Mouse (Mus musculus) gastrocnemius, postnatal 10 days (tissue): ENCODE data around the gene Slc25a43. TPM values are rescaled to one million over a fixed set of nuclear protein-coding genes. Genes with fewer than 3 reads are reported as not detected.
"Not testable (repeated sequence)": the region's sequence is repeated elsewhere in the genome, so short reads cannot be mapped to it uniquely, and the experiment has no call there.

Experiments used
- DNase-seq: peaks from one replicate; pipeline ENCODE4 v3.0.0; 2021; ENCODE audit warnings: mixed read lengths
- total RNA-seq, 2 experiments: library from RNA; stranded (reverse); gene quantifications; 2 replicates each; pipeline ENCODE4 v1.2.3; 2021

The Slc25a43 gene
- total RNA-seq, 2 experiments from 2014 or later = 0.40 to 0.41 TPM

GRCm38 (mm10) chrX:36789360-36789759 lies 45.9 kb downstream of the Slc25a43 start:
- no peak for DNase-seq

DNA sequence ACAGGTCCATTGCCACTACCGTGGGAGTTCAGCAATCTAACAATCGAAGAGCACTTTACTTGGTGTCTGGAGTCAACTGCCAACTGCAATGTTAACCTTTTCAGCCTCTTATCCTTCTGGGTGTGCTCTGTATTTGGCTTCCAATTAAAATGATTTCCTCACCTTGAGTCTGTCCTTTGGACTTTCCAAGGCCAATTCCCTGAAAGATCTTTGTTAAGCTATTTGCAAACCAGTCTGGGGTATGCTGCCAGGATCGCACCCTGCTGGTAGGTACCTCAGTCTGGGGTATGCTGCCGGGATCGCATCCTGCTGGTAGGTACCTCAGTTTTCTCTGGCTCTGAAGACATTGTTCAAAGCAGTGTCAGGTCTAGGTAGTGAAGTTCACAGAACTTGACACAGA lies 51.1 kb downstream of the Slc25a43 start:
- no peak for DNase-seq

- DNase-seq = peak; percentile 81
Observed at GRCm38 (mm10) chrX:36795424-36796162, 52.1 kb downstream of the Slc25a43 start, which contains the start of gene Slc25a5. TSS of gene Slc25a5 (plus strand) at chrX:36795651.

DNA sequence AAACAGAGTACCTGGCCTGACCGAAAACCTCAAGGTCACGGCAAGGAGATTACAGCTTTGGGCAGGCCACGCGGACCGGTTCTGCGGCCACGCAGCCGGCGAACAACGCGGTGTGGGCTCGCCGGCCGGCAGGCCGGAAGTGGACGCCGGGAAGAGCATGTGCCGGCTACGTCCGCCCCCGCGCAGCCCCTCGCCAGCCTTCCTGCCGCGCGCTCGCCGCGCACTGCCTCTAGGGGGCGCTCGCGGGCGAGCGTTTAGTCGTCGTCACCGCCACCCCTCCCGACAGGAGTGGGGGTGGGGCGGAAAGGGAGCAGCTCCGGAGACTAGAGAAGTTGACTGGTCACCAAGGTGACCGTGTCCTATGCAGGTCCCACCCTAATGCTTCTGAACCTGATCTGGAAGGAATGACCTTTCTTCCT lies 52.7 kb downstream of the Slc25a43 start:
- peak; percentile 86 for DNase-seq

DNA sequence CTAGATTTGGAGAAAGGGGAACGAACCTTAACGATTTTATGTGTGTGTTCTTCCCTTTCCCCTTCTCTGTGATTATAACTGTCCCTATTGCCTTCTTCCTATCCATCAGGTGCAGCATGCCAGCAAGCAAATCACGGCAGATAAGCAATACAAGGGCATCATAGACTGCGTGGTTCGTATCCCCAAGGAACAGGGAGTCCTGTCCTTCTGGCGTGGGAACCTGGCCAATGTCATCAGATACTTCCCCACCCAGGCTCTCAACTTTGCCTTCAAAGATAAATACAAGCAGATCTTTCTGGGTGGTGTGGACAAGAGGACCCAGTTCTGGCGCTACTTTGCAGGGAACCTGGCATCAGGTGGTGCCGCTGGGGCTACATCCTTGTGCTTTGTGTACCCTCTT lies 53.3 kb downstream of the Slc25a43 start:
- not testable (repeated sequence) for DNase-seq

DNA sequence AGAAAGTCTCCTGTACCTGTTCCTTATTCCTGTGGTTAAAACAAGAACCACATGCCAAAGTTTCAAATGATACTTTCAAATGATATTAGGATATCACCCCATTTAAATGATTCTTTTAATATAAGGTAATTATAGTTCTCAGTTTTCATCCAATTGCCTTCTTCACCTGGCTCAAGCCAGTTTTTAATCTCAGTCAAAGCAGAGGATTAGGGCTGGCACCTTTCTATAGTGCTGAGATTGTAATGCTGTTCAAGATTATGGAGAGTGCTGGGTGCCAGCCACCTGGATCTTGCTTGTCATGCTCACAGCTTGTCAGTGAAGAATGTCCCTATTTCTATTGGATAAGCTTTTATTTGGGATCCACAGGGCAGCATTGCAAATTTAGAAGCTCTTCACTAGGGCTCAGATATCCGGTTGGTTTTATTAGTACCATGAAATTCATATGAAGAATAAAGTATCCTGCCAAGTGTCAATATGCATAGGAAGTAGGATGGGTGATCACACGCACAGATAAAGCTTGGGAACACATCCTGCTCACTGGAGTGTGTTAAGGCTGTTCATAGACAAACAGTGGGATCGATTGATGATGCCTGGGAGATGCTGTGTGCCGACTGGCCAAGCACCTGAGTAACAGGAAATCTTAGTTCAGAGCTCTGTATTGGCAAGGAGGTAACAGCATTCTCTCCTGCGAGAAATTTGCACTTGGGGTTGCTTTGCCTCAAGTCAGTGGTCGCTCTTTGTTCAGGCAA lies 55.8 kb downstream of the Slc25a43 start:
- no peak for DNase-seq

- DNase-seq = no peak
Observed at GRCm38 (mm10) chrX:36803189-36803588, 59.7 kb downstream of the Slc25a43 start.

- DNase-seq = peak; percentile 18
Observed at GRCm38 (mm10) chrX:36804196-36804595, 60.7 kb downstream of the Slc25a43 start.

GRCm38 (mm10) chrX:36805466-36806235 lies 62.2 kb downstream of the Slc25a43 start:
- no peak for DNase-seq

GRCm38 (mm10) chrX:36807360-36808317 lies 64.2 kb downstream of the Slc25a43 start:
- DNase-seq = peak; percentile 81

DNA sequence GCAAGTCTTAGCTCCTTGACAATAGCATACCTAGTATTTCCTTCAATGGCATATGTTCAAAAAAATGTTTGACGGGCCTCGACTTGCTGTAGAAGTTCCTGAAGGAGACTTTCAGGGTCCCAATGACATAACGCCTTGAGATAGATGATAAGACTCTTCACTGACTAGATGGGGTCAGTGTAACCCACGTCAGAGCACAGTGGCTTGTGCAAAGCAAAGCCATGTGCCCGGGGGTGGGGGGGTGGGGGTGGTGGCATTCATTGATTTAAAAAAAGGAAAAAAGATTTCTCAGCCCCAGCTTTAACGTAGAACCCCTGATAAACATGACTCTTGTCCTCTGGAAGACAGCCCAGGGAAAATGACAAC lies 64.8 kb downstream of the Slc25a43 start:
- DNase-seq = no peak

GRCm38 (mm10) chrX:36811377-36811776 lies 67.9 kb downstream of the Slc25a43 start:
- DNase-seq = peak; percentile 15

DNA sequence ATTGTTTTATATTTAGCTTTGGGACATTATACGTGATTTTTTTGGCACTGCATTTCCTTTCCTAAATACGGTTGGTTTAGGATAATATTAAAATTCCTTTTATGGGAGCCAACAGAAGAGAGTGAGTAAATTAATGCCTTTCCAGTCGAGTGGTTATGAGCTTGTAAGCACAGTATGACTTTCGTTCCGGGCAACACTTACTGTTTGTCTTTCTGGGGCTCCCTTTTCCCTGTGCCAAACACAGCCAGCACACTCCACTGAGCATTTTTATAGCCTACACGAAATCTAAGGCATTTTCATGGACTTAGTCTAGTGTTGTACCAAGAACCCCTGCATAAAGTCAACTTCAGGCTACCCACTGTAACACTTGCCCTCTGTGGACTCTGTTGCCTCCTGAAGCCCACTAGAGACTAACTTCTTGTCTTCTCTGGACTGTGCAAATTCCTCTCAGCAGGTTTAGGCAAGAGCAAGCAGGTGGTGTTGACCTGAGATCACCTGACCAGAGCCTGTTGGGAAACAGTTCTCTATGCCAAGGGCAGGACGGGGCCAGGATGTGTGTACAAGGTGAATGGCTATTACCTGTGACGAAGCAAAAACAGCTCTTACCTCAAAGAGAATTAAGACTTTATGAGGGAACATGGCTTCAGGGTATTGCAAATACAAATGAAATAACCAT lies 70.8 kb downstream of the Slc25a43 start:
- DNase-seq = no peak

DNA sequence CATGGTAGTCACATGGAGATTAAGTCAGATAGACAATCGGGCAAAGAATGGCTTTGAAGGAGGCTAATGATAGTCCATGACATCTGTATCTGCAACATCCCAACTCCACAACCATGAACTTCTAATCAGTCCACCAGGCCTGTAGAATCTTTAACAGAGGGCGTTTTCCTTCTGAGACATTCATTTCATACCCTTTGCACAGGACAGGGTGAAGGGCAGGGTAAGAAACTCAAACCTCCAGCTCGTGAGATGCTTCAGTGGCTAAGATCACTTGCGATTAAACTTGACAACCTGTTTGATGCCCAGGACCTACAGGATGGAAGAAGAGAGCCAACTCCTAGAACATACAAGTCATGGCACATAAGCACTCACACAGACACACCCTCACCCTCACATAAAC lies 71.6 kb downstream of the Slc25a43 start:
- no peak for DNase-seq

DNA sequence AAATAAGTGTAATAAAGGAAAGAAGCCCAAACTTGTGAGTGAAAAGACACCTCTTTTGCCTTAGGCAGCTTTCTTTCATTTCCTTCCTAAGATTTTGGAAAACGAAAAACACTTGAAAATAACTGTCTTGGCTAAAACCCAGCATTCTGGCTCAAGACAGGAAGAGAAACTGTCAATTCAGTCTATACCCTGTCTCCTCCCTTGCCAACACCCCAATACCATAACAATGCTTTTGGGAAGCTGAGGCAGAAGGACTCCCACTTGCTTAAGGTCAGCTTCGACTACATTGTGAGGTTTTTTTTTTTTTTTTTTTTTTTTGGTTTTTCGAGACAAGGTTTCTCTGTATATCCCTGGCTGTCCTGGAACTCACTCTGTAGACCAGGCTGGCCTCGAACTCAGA lies 72.0 kb downstream of the Slc25a43 start:
- DNase-seq = no peak

- DNase-seq = no peak
Observed at GRCm38 (mm10) chrX:36816368-36816899, 73.0 kb downstream of the Slc25a43 start.

DNA sequence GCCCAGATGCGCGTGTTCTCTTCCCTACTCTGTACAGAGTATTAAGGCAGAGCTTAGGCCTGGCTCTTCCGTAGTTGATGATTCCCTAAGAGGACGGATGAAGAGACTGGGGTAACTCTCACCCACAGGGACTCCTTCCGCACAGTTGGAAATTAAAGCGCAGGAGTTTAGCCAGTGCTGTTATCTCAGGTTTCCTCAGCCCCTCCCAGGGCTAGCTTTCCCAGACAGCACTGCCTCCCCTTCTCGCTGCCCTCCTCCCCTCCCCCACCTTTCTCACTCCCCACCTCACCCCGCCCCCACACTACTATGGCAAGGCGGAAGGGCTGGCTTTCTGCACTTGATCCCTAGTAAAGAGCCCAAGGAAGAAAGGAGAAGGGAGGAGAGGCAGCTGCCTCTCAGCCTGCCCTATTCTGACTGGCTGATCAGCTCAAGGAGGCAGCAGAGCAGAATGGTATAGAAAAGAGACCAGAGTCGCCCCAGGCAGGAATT lies 73.5 kb downstream of the Slc25a43 start:
- no peak for DNase-seq

GRCm38 (mm10) chrX:36819575-36819974 lies 76.1 kb downstream of the Slc25a43 start:
- DNase-seq = no peak

DNA sequence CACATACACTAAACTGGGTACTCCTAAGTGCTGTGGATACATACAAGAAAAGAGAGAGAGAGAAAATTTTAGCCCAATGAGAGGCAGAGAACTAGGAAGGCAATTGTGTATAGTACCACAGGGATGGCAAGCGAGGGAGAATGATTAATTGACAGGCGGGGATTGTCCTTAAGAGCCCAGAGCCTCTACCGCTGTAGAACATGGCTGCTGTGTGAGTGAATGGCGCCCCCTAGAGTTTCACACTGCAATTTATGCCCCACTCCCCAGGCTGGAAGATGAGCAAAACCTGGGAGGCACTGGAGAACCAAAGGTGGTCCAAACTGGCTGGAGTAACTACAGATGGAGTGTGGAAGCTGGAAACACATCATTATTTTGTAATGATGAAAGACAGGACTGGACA lies 76.7 kb downstream of the Slc25a43 start:
- DNase-seq = peak; percentile 18

- DNase-seq = no peak
Observed at GRCm38 (mm10) chrX:36823932-36824711, 80.7 kb downstream of the Slc25a43 start.
